Mouse (Mus musculus): ENCODE measurements around the gene Afdn.

- TF ChIP-seq POLR2A (IDR thresholded peaks at IDR 0.05; ENCODE audit: control insufficient read depth, extremely low read depth, insufficient read depth, low read length, poor library complexity) (no peak), CTCF (IDR thresholded peaks at IDR 0.05; ENCODE audit: borderline replicate concordance, control insufficient read depth, extremely low read depth, insufficient read depth, low read length, poor library complexity) (no peak)
Measured at GRCm38 (mm10) chr17:13753918-13754317, 6.4 kb upstream of the Afdn start.

Measured in thymus, adult 2 months (tissue).